Mouse (Mus musculus): ENCODE measurements around the gene Hspa5.

Gene Hspa5

GRCm38 (mm10) chr2:34771368-34772226 is at the start of gene Hspa5:
Gene Hspa5, plus strand, starts transcription at chr2:34771970.
- Histone ChIP-seq H3K27me3 (ENCODE audit: insufficient read depth, low read length) (no peaks in the 10 kb centered on the region), H3K4me3 (replicated peaks; ENCODE audit: low read length) (peak within 1 kb of the TSS; percentile 96), H3K36me3 (ENCODE audit: insufficient read depth, low read length) (peaks cover 57% of the 10 kb centered on the region), H3K4me1 (replicated peaks; ENCODE audit: low read depth, low read length) (peaks cover 48% of the 10 kb centered on the region), H3K9me3 (ENCODE audit: low read length) (peaks cover 4% of the 10 kb centered on the region; the same call in 1 of the 2 replicates)
- TF ChIP-seq POU5F1 (IDR thresholded peaks at IDR 0.05; ENCODE audit: borderline replicate concordance, low read length) = no peak
- TF ChIP-seq NANOG (IDR thresholded peaks at IDR 0.05; ENCODE audit: borderline replicate concordance, low read length) = no peak
- no peak for TF ChIP-seq CTCF (conservative IDR thresholded peaks at IDR 0.05; ENCODE audit: low read length)

- Histone ChIP-seq H3K4me3 (replicated peaks; ENCODE audit: low read length) (no peak overlapping the region), H3K36me3 (ENCODE audit: insufficient read depth, low read length) (peaks cover 79% of the 10 kb centered on the region), H3K27me3 (ENCODE audit: insufficient read depth, low read length) (no peaks in the 10 kb centered on the region), H3K9me3 (ENCODE audit: low read length) (no peaks in the 10 kb centered on the region), H3K4me1 (replicated peaks; ENCODE audit: low read depth, low read length) (no peaks in the 10 kb centered on the region)
- TF ChIP-seq NANOG (IDR thresholded peaks at IDR 0.05; ENCODE audit: borderline replicate concordance, low read length) (no peak), CTCF (conservative IDR thresholded peaks at IDR 0.05; ENCODE audit: low read length) (no peak), POU5F1 (IDR thresholded peaks at IDR 0.05; ENCODE audit: borderline replicate concordance, low read length) (no peak)
These were observed 46.5 kb upstream of the Hspa5 start for GRCm38 (mm10) chr2:34725269-34725668.

GRCm38 (mm10) chr2:34727045-34727728 is 44.6 kb upstream of the Hspa5 start:
- no peak overlapping the region for H3K4me3 ChIP-seq (replicated peaks; ENCODE audit: low read length)

GRCm38 (mm10) chr2:34736626-34737025 is 35.1 kb upstream of the Hspa5 start:
- TF ChIP-seq CTCF (conservative IDR thresholded peaks at IDR 0.05; ENCODE audit: low read length) = no peak
- TF ChIP-seq POU5F1 (IDR thresholded peaks at IDR 0.05; ENCODE audit: borderline replicate concordance, low read length) = no peak
- no peak for TF ChIP-seq NANOG (IDR thresholded peaks at IDR 0.05; ENCODE audit: borderline replicate concordance, low read length)
- Histone ChIP-seq H3K4me3 (replicated peaks; ENCODE audit: low read length) (no peak overlapping the region), H3K27me3 (ENCODE audit: insufficient read depth, low read length) (no peaks in the 10 kb centered on the region), H3K36me3 (ENCODE audit: insufficient read depth, low read length) (peaks cover 6% of the 10 kb centered on the region; the same call in 1 of the 2 replicates), H3K4me1 (replicated peaks; ENCODE audit: low read depth, low read length) (peaks cover 14% of the 10 kb centered on the region), H3K9me3 (ENCODE audit: low read length) (no peaks in the 10 kb centered on the region)

More at GRCm38 (mm10) chr2:34727045-34727728, 44.6 kb upstream of the Hspa5 start:
- no peaks in the 10 kb centered on the region for H3K9me3 ChIP-seq (ENCODE audit: low read length)
- H3K27me3 ChIP-seq (ENCODE audit: insufficient read depth, low read length) = no peaks in the 10 kb centered on the region
- no peak for TF ChIP-seq CTCF (conservative IDR thresholded peaks at IDR 0.05; ENCODE audit: low read length)
- TF ChIP-seq POU5F1 (IDR thresholded peaks at IDR 0.05; ENCODE audit: borderline replicate concordance, low read length) = no peak
- TF ChIP-seq NANOG (IDR thresholded peaks at IDR 0.05; ENCODE audit: borderline replicate concordance, low read length) = no peak
- 0 out of 2 replicates have a peak, but pooled peaks cover 3% of the 10 kb centered on the region for H3K4me1 ChIP-seq (replicated peaks; ENCODE audit: low read depth, low read length)
- H3K36me3 ChIP-seq (ENCODE audit: insufficient read depth, low read length) = peaks cover 66% of the 10 kb centered on the region

- Histone ChIP-seq H3K27me3 (ENCODE audit: insufficient read depth, low read length) (no peaks in the 10 kb centered on the region), H3K4me1 (replicated peaks; ENCODE audit: low read depth, low read length) (peaks cover 15% of the 10 kb centered on the region), H3K36me3 (ENCODE audit: insufficient read depth, low read length) (peaks cover 12% of the 10 kb centered on the region), H3K4me3 (replicated peaks; ENCODE audit: low read length) (no peak overlapping the region), H3K9me3 (ENCODE audit: low read length) (no peaks in the 10 kb centered on the region)
- no peak for TF ChIP-seq CTCF (conservative IDR thresholded peaks at IDR 0.05; ENCODE audit: low read length)
- no peak for TF ChIP-seq POU5F1 (IDR thresholded peaks at IDR 0.05; ENCODE audit: borderline replicate concordance, low read length)
- no peak for TF ChIP-seq NANOG (IDR thresholded peaks at IDR 0.05; ENCODE audit: borderline replicate concordance, low read length)
These were observed 33.9 kb upstream of the Hspa5 start for GRCm38 (mm10) chr2:34737911-34738310.

- TF ChIP-seq CTCF (conservative IDR thresholded peaks at IDR 0.05; ENCODE audit: low read length) = no peak
- TF ChIP-seq POU5F1 (IDR thresholded peaks at IDR 0.05; ENCODE audit: borderline replicate concordance, low read length) = no peak
- TF ChIP-seq NANOG (IDR thresholded peaks at IDR 0.05; ENCODE audit: borderline replicate concordance, low read length) = no peak
- peaks cover 9% of the 10 kb centered on the region for H3K36me3 ChIP-seq (ENCODE audit: insufficient read depth, low read length)
- H3K4me1 ChIP-seq (replicated peaks; ENCODE audit: low read depth, low read length) = peaks cover 17% of the 10 kb centered on the region
- no peak overlapping the region for H3K4me3 ChIP-seq (replicated peaks; ENCODE audit: low read length)
- no peaks in the 10 kb centered on the region for H3K9me3 ChIP-seq (ENCODE audit: low read length)
- H3K27me3 ChIP-seq (ENCODE audit: insufficient read depth, low read length) = no peaks in the 10 kb centered on the region
These were observed 31.9 kb upstream of the Hspa5 start for GRCm38 (mm10) chr2:34739684-34740391.

GRCm38 (mm10) chr2:34741390-34742159 is 30.2 kb upstream of the Hspa5 start:
- Histone ChIP-seq H3K27me3 (ENCODE audit: insufficient read depth, low read length) (no peaks in the 10 kb centered on the region), H3K4me1 (replicated peaks; ENCODE audit: low read depth, low read length) (peaks cover 17% of the 10 kb centered on the region), H3K9me3 (ENCODE audit: low read length) (no peaks in the 10 kb centered on the region), H3K4me3 (replicated peaks; ENCODE audit: low read length) (no peak overlapping the region), H3K36me3 (ENCODE audit: insufficient read depth, low read length) (peaks cover 14% of the 10 kb centered on the region)
- TF ChIP-seq CTCF (conservative IDR thresholded peaks at IDR 0.05; ENCODE audit: low read length) (no peak), POU5F1 (IDR thresholded peaks at IDR 0.05; ENCODE audit: borderline replicate concordance, low read length) (no peak), NANOG (IDR thresholded peaks at IDR 0.05; ENCODE audit: borderline replicate concordance, low read length) (no peak)

All from E14TG2a.4 (cell line).